Mouse (Mus musculus) small intestine, adult 2 months (tissue): ENCODE results near the gene Evi5. TPM values are rescaled to one million over a fixed set of nuclear protein-coding genes. Genes with fewer than 3 reads are reported as not detected.

Experiments
- H3K27ac ChIP-seq: fragments of 200-500 bp; 2 replicates; pipeline ENCODE4 v1.5.1; 2012; ENCODE audit warnings: low read depth, low read length, control low read depth, inconsistent platforms; ENCODE audit not compliant: insufficient read depth
- H3K27me3 ChIP-seq: fragments of 200-500 bp; 2 replicates; pipeline ENCODE4 v1.6.1; 2012; ENCODE audit warnings: mild to moderate bottlenecking, moderate library complexity, low read length, inconsistent platforms; ENCODE audit not compliant: control insufficient read depth, insufficient read depth
- H3K36me3 ChIP-seq: fragments of 200-500 bp; 2 replicates; pipeline ENCODE4 v1.6.1; 2012; ENCODE audit warnings: mild to moderate bottlenecking, low read length, control low read depth, inconsistent platforms; ENCODE audit not compliant: control insufficient read depth, insufficient read depth
- H3K4me1 ChIP-seq: fragments of 200-500 bp; 2 replicates; pipeline ENCODE4 v1.6.1; 2012; ENCODE audit warnings: low read length, inconsistent platforms, mixed read lengths; ENCODE audit not compliant: control insufficient read depth, insufficient read depth, insufficient read length
- H3K4me3 ChIP-seq: fragments of 200-500 bp; 2 replicates; pipeline ENCODE4 v1.5.1; 2012; ENCODE audit warnings: low read depth, mild to moderate bottlenecking, control low read depth, inconsistent platforms, low read length, moderate library complexity
- CTCF ChIP-seq: fragments of 200-500 bp; IDR thresholded peaks from 2 replicates; pipeline ENCODE4 v1.5.1; 2012; ENCODE audit warnings: low read depth, mild to moderate bottlenecking, control low read depth, inconsistent platforms, low read length, moderate library complexity, mixed read lengths; ENCODE audit not compliant: insufficient replicate concordance, insufficient read length; ENCODE audit errors: extremely low read depth
- POLR2A ChIP-seq: fragments of 200-500 bp; IDR thresholded peaks from 2 replicates; pipeline ENCODE4 v1.6.1; 2012; ENCODE audit warnings: low read depth, mild to moderate bottlenecking, control low read depth, inconsistent platforms, low read length, moderate library complexity
- WGBS: fragments of 180-500 bp; shearing (Covaris S2); methylation state at CpG from one replicate; pipeline ENCODE4 v1.1.7; 2018; 5-methylcytosine and 5-hydroxymethylcytosine counted together
- polyA plus RNA-seq: library from polyadenylated mRNA; depleted of rRNA; stranded (reverse); fragments of >200 nt; gene quantifications from 2 replicates; pipeline ENCODE4 v1.2.3, GENCODE M21; 2012

The Evi5 gene
- polyA plus RNA-seq, 1 experiment, result 8.1 TPM

DNA sequence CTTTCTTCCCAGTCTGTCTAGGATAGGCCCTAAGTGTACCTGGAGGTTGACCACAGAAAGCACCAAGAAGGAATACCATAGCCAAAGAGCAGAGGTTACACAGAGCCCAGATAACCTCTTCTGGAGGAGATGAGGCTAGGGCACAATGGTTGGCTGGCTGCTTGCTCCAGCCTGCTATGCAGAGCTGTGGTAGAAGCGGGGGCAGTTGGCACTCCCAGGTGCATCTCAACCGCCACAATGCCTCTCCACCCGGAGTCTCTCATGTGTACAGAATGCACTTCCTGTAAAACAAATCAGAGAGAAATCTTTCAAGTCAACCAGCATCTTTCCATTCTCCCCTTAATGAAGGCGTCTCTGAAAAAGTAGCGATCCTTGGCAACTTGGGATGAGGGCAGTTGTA, 135.9 kb downstream of the Evi5 start:
- Histone ChIP-seq H3K27me3 (no peaks in the 10 kb centered on the region), H3K4me1 (no peaks in the 10 kb centered on the region), H3K27ac (no peak overlapping the region), H3K4me3 (no peak overlapping the region), H3K36me3 (0 out of 2 replicates have a peak, but pooled peaks cover 1% of the 10 kb centered on the region)
- TF ChIP-seq POLR2A, result no peak
- TF ChIP-seq CTCF, result no peak
- WGBS, result 86% methylated on average over 5 of the region's 5 CpGs

DNA sequence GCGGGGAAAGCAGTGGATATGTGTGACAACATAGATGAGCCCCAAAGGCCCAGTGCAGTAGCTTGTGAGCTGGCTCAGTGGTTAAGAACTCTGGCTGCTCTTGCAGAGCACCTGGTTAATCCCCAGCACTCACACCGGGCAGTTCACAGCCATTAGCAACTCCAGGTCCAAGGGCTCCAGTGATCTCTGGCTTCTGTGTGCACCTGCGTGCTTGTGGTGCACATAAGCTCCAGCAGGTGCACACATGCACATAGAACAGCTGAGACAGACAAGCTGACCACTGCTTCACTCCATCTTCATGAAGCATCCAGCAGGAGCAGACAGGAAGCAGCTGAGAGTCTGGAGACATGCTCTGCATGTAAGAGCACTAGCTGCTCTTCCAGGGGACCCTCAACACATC, 136.6 kb downstream of the Evi5 start:
- Histone ChIP-seq H3K4me3 (no peak overlapping the region), H3K27me3 (no peaks in the 10 kb centered on the region), H3K27ac (no peak overlapping the region), H3K36me3 (0 out of 2 replicates have a peak, but pooled peaks cover 1% of the 10 kb centered on the region), H3K4me1 (no peaks in the 10 kb centered on the region)
- no peak for TF ChIP-seq CTCF
- no peak for TF ChIP-seq POLR2A
- WGBS, result 51% methylated on average over 3 of the region's 3 CpGs

DNA sequence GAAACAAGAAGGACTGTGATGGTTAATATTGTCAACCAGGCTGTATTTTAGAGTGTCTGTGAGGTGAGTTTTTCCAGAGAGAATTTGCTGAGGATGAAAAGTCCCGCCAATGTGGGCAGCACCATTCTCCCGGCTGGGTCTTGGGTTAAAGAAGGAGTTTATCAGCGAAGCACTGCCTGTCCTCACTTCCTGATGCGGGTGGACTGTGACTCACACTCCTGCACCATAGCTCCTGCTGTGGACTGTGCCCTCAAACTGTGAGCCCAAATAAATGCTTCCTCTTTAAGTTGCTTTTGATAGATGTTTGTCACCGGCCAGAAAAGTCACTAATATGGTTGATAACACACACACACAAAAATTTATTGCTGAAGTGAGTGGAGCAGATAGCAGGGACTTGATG, 138.7 kb downstream of the Evi5 start:
- Histone ChIP-seq H3K36me3 (no peaks in the 10 kb centered on the region), H3K4me3 (no peak overlapping the region), H3K27ac (no peak overlapping the region), H3K27me3 (no peaks in the 10 kb centered on the region; the same call in 1 of the 2 replicates), H3K4me1 (no peaks in the 10 kb centered on the region)
- TF ChIP-seq POLR2A, result no peak
- TF ChIP-seq CTCF, result no peak
- WGBS, result 50% methylated on average over 5 of the region's 5 CpGs

DNA sequence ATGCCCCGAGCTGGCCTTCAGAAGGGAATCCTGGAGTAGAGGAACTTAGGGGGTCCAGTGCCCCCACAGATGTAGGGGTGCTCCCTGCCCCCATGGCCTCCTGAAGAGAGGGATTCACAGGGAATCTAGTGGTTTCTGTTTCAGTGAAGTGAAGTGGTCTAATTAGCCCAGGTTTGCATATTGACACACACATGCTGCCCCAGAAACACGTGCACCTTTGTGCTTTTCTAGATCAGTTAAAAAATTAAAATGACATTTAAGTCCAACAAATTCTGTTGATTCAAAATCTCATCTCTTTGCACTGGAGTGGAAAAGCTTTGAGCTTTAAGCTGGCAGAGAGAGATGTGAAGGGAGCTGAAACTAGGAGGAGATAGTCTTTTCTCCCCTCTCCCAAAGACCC, 143.1 kb downstream of the Evi5 start:
- H3K4me1 ChIP-seq, result no peaks in the 10 kb centered on the region
- TF ChIP-seq POLR2A (no peak), CTCF (no peak)
- no peak overlapping the region for H3K4me3 ChIP-seq
- peaks cover 16% of the 10 kb centered on the region for H3K27me3 ChIP-seq
- no peak overlapping the region for H3K27ac ChIP-seq
- WGBS, result 40% methylated on average over 2 of the region's 2 CpGs
- H3K36me3 ChIP-seq, result no peaks in the 10 kb centered on the region

DNA sequence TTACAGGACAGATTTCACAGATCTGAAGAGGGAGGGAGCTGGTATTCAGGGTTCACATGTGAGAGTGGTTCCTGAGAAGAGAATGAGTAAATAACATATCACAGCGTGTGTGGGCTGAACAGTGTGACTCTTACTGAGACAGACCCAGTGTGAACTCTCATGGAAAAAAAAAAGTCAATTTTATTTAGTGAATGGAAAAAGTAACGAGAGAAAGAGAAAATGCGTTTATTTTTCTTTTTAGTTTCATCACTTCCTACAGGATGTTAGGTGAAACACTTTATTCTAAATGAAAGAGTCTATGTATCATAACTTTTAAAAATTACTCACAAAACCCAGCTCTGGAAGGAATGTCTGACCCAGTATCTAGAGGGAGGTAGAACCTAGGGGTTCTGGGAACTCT, 143.5 kb downstream of the Evi5 start:
- Histone ChIP-seq H3K27me3 (peaks cover 20% of the 10 kb centered on the region), H3K4me1 (no peaks in the 10 kb centered on the region), H3K4me3 (no peak overlapping the region), H3K36me3 (no peaks in the 10 kb centered on the region), H3K27ac (no peak overlapping the region)
- 53% methylated on average over 3 of the region's 3 CpGs for WGBS
- TF ChIP-seq POLR2A (no peak), CTCF (no peak)

DNA sequence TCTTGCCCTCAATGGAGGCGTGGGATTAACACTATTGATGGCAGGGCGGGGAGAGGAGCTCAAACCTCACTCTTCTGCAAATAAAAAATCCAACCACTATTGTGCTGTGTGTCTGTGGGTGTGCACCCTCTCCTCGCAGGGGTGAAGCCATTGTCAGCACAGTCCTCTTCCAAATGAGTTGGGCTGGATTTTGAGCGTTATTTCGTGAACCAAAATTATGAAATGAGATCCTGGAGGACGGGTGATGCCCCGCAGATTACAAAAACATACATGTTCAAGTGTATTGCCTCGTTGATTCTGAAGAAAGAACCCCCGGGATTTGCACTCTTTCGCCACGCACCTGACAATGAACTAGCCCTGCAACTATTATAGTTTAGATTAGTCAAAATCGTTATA, 147.9 kb downstream of the Evi5 start:
- H3K4me3 ChIP-seq, result peak overlapping the region; percentile 61
- peaks cover 15% of the 10 kb centered on the region for H3K4me1 ChIP-seq
- no peaks in the 10 kb centered on the region for H3K36me3 ChIP-seq
- TF ChIP-seq POLR2A (no peak), CTCF (no peak)
- no peak overlapping the region for H3K27ac ChIP-seq
- 27% methylated on average over 12 of the region's 12 CpGs for WGBS
- H3K27me3 ChIP-seq, result peaks cover 64% of the 10 kb centered on the region

DNA sequence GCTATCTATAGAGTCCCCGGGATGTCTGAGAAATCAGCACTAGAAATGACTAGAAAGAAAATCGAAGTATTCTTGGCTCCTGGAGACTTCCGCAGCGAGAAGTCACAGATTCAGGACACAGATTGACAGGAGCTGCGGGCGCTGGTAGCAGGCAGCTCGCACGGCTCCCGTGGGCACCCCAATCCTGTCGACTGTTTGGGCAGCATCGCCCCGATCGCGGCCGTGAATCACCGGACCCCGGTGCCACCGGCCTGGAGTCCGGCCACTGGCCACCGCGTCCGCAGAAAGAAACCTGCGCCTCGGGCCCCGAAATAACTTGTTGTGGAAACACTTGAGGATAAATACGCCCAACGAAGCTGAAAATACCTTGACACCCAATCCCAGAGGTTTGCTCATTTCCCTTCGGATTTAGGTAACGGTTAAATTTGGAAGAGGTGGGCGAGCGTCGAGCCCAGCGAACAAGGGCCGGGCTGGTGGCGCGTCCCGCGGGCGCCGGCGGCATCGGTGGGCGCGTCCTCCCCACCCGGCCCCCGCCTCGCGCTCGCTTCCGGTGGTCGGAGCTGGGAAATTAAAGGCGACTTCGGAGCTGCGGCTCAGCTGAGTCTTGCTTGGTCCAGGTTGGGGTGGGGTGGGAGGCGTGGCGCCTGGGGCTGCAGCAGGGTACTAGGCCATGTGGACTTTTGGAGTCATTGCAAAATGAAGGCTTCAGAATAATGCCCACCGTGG, 148.5 kb downstream of the Evi5 start:
- H3K4me3 ChIP-seq, result peak overlapping the region; percentile 61
- TF ChIP-seq CTCF (no peak), POLR2A (no peak)
- 2% methylated on average over 57 of the region's 57 CpGs for WGBS
- H3K27me3 ChIP-seq, result peaks cover 70% of the 10 kb centered on the region
- H3K36me3 ChIP-seq, result no peaks in the 10 kb centered on the region
- peaks cover 19% of the 10 kb centered on the region for H3K4me1 ChIP-seq
- H3K27ac ChIP-seq, result 0 out of 2 replicates have a peak overlapping the region, but pooled peaks have one; percentile 26
